Mouse (Mus musculus) CD4-positive naive resting alpha-beta T cell, adult 76 days (primary cell): ENCODE results near the gene Cntnap1. TPM values are rescaled to one million over a fixed set of nuclear protein-coding genes. Genes with fewer than 3 reads are reported as not detected.

ENCODE experiments used
- total RNA-seq: library from RNA; stranded (reverse); gene quantifications from one replicate; pipeline ENCODE4 v1.2.4, GENCODE M21; 2023

Gene Cntnap1
- total RNA-seq, result 0.32 TPM

GRCm38 (mm10) chr11:101170354-101170810, at the start of gene Cntnap1:
TSS of gene Cntnap1 (plus strand) at chr11:101170523.

GRCm38 (mm10) chr11:101155728-101156371, 14.5 kb upstream of the Cntnap1 start, which contains the start of gene Tubg2:
TSS of gene Tubg2 (plus strand) at chr11:101155907.

GRCm38 (mm10) chr11:101170811-101171610, 688 bp downstream of the Cntnap1 start, which contains the start of gene Plekhh3:
TSS of gene Plekhh3 (minus strand) at chr11:101171351.

GRCm38 (mm10) chr11:101174851-101175628, 4.7 kb downstream of the Cntnap1 start, which contains the start of gene Ccr10:
TSS of gene Ccr10 (minus strand) at chr11:101175443.

GRCm38 (mm10) chr11:101226065-101226701, 55.9 kb downstream of the Cntnap1 start, which contains the start of gene Ezh1:
TSS of gene Ezh1 (minus strand) at chr11:101226463.

Other genes starting within 250 kb of the Cntnap1 start
- 380 TPM for gene Stat3, start 231.0 kb upstream of the Cntnap1 start, total RNA-seq
- gene Cavin1, start 199.6 kb upstream of the Cntnap1 start, total RNA-seq, result 0.15 TPM
- gene Atp6v0a1, start 161.1 kb upstream of the Cntnap1 start, total RNA-seq, result 7.9 TPM
- 10.0 TPM for gene Naglu, start 100.5 kb upstream of the Cntnap1 start, total RNA-seq
- gene Hsd17b1, start 92.1 kb upstream of the Cntnap1 start, total RNA-seq, result not detected
- gene Coasy, start 88.0 kb upstream of the Cntnap1 start, total RNA-seq, result 11.0 TPM
- 31.3 TPM for gene Mlx, start 83.2 kb upstream of the Cntnap1 start, total RNA-seq
- gene Psmc3ip, start 75.1 kb upstream of the Cntnap1 start, total RNA-seq, result 1.8 TPM
- 78.0 TPM for gene Retreg3, start 50.6 kb upstream of the Cntnap1 start, total RNA-seq
- 12.4 TPM for gene Tubg1, start 50.6 kb upstream of the Cntnap1 start, total RNA-seq
- 1.7 TPM for gene Tubg2, start 14.6 kb upstream of the Cntnap1 start, total RNA-seq
- gene Plekhh3, start 828 bp downstream of the Cntnap1 start, total RNA-seq, result 0.35 TPM
- not detected for gene Ccr10, start 4.9 kb downstream of the Cntnap1 start, total RNA-seq
- 72.5 TPM for gene Ezh1, start 55.9 kb downstream of the Cntnap1 start, total RNA-seq
- not detected for gene Ramp2, start 75.5 kb downstream of the Cntnap1 start, total RNA-seq
- 73.4 TPM for gene Vps25, start 83.2 kb downstream of the Cntnap1 start, total RNA-seq
- 1.8 TPM for gene Wnk4, start 90.0 kb downstream of the Cntnap1 start, total RNA-seq
- gene Cntd1, start 108.5 kb downstream of the Cntnap1 start, total RNA-seq, result not detected
- gene Coa3, start 108.6 kb downstream of the Cntnap1 start, total RNA-seq, result 21.3 TPM
- 178 TPM for gene Becn1, start 131.8 kb downstream of the Cntnap1 start, total RNA-seq
- 124 TPM for gene Psme3, start 145.7 kb downstream of the Cntnap1 start, total RNA-seq
- gene Aoc2, start 154.5 kb downstream of the Cntnap1 start, total RNA-seq, result 17.0 TPM
- gene Aoc3, start 160.1 kb downstream of the Cntnap1 start, total RNA-seq, result 1.00 TPM
- not detected for gene G6pc, start 197.0 kb downstream of the Cntnap1 start, total RNA-seq
- gene Aarsd1, start 247.1 kb downstream of the Cntnap1 start, total RNA-seq, result 22.1 TPM